Mouse (Mus musculus) cerebellum, adult 9-10 months (tissue): ENCODE data around the gene Rps19bp1.
A peak's percentile ranks its signal among the peaks of the same experiment; 100 is the strongest.

Source experiments
- DNase-seq: peaks from one replicate; pipeline ENCODE4 v3.0.0; 2022

Gene Rps19bp1

DNA sequence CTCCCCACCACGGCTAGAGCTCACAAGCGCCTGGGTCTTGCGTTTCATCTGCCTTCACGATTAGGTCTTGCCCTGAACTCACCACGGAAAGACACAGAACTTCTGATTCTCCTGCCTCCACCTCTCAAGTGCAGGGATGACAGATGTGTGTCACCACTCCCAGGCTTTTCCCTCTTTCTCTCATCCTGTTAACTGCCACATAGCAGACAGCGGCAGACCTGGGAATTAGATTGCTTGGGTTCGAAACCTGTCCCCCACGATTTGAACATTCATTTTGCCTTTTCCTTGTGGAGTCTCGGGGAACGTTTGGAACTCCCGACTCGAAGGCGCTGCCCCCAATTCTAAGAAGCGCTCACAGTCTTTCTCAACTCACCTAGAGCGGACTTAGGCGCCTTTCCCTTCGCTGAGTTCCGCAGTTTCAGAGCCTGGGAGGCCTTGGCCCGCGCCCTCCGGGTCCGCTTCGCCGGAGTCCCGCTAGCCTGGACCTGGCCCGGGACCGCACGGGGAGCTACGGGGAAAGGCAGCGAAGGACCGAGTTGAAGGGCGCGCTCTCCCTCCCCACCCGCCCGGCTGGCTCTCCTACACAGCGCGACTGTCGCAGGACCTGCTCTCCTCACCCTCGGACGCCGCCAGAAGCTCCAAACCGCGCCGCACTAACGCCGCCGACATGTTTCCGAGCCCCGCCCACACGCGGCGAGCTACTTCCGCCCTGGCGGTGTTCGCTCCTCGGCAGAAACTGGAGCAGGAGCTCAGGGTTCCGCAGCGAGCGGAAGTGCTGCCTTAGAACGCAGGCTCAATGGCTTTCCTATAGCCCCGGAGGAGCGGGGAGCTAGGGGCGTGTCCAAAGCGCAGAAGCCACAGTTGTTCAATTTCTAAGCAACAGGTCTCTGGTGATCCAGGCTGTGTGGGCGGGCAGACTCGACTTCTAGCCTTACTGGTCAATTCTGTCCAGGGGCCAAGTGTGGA lies at the start of gene Rps19bp1:
Rps19bp1 (minus strand) TSS at position 706 of the 966 bp plus-strand sequence.
- DNase-seq, result peak; percentile 84

- peak; percentile 73 for DNase-seq
Measured at GRCm38 (mm10) chr15:80306146-80306545, 42.0 kb upstream of the Rps19bp1 start.

- no peak for DNase-seq
Measured at GRCm38 (mm10) chr15:80304188-80304587, 40.1 kb upstream of the Rps19bp1 start.

- no peak for DNase-seq
Measured at GRCm38 (mm10) chr15:80303779-80304178, 39.7 kb upstream of the Rps19bp1 start.

- no peak for DNase-seq
Measured at GRCm38 (mm10) chr15:80297146-80297545, 33.0 kb upstream of the Rps19bp1 start.

DNA sequence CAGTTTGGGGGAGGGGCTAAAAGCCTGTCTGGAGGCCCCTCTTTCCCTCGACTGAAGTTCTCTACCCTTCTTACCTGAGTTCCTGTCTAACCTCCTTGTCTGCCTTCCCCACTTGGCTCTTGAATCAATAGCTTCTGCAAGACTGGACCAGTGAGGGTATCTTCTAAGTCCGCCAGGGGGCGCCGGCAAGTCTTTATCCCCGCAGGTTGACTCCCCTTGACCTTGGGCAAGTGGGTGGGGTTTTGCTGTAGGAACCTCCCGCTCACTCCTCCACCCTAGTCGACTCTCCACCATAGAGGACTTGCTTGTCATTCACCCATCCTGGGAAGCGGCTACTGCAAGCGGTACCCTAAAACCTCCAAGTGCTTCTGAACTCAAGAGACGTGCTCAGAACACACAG lies 25.3 kb upstream of the Rps19bp1 start:
- DNase-seq, result peak; percentile 88

DNA sequence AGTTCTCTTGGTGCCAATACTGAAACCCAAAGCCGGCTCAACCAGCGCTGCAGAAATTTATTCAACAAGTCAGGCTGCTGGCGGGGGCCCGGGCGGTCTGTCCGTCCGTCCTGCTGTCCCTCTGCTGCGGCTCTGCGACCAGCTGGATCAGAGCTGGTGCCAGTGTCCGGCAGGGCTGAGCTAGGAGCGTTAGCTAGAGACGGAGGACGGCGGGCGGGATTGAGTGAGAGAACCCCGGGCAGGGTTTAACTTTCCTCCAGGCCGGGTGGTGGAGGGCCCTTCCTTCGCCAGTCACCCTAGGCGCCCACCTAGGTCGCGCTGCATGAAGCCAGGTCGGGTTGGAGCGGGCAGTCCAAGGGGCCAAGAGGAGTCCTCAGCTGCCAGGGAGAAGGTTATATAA lies 23.9 kb upstream of the Rps19bp1 start:
- peak; percentile 73 for DNase-seq

GRCm38 (mm10) chr15:80286851-80287415 lies 22.8 kb upstream of the Rps19bp1 start, which contains the start of gene Cacna1i:
Cacna1i (plus strand) TSS chr15:80287238.
- peak; percentile 80 for DNase-seq

DNA sequence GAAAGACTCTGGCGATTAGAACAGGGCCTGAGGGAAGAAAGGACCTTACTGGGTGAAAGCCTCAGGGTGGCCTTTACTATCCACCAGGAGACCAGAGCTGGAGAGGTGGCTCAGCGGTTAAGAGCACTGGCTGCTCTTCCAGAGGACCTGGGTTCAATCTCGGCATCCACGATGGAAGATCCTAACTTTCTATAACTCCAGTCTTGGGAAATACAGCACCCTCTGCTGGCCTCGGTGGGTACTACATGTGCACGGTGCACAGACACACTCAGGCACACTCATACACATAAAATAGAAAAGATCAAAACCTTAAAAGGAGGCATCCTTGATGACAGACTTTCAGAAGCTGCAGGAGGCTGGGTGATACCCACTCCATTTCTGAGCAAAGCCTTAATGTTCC lies 16.5 kb upstream of the Rps19bp1 start:
- DNase-seq, result no peak

GRCm38 (mm10) chr15:80279053-80279452 lies 14.9 kb upstream of the Rps19bp1 start:
- DNase-seq, result no peak

DNA sequence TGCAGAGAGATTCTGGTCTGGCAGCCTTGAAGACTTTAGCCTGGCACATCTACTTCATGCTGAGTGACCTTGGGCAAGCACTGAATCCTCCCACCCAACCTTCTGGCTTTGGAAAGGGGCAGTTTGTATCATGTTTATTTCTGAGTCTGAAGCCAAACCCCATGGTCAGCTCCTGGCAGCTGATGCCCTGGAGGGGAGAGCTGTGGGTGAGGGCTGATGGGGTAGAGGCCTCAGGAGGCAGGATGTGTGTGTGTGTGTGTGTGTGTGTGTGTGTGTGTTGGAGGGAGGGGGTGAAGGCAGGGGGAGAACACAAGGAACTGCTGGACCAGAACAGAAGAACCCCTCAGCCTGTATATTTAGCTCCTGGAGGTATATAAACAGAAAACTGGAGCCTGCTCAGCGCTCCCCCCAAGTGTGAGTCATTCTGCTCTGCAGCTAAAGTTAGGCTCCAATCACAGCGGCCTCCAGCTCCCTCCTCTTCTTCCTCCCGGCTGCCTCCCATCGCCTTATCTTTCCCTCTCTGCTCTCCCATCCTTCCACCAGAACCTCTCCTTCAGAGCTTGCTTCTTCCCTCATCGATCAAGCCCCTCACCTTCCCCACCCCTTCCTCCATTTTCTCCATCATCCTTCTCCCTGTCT lies 14.1 kb upstream of the Rps19bp1 start:
- DNase-seq, result peak; percentile 82

GRCm38 (mm10) chr15:80277625-80278024 lies 13.5 kb upstream of the Rps19bp1 start:
- no peak for DNase-seq

- DNase-seq, result peak; percentile 72
Measured at GRCm38 (mm10) chr15:80277107-80277506, 13.0 kb upstream of the Rps19bp1 start.

DNA sequence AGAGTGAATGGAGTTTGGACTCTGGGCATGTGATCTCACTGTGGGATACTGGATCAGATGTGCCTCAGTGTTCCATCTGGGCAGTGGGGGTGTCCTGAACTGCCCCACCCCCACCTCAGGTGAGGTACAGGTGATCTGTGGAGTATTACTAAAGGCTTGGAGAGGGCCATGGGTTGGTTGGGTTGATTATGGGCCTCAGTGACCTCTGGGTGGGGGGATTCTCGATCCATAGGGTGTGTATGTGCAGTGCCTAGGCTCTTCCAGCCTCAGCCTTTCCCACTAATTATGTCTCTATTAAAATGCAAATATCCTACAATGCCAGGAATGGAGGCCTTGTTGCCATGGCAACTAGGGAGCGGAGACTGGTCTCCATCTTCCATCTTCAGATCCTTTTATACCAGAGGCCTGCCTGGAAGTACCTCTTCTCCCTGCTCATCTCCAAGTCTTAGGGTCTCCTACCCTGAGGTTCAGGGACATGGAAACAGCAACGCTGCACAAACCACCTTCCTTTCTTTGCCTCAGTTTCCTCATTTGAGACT lies 7.8 kb upstream of the Rps19bp1 start:
- no peak for DNase-seq

DNA sequence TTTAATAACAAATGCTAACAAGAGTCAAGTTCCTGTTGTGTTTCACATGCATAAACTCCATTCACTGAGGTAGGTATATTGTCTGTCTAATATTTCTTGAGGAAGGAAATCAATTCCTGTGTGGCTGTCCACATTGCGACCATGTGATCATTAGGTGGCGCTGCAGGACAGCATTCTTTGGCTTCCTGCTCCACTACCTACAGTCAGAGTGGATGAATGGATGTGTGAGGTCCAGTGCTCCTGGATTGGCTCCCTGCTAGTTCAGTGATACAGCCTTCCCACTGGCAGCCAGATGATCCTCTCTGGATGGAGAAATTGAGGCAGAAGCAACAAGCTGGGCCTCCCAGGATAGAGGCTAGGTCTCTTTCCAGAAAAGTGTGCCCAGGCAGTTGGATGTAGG lies 2.2 kb upstream of the Rps19bp1 start:
- DNase-seq, result peak; percentile 93

DNA sequence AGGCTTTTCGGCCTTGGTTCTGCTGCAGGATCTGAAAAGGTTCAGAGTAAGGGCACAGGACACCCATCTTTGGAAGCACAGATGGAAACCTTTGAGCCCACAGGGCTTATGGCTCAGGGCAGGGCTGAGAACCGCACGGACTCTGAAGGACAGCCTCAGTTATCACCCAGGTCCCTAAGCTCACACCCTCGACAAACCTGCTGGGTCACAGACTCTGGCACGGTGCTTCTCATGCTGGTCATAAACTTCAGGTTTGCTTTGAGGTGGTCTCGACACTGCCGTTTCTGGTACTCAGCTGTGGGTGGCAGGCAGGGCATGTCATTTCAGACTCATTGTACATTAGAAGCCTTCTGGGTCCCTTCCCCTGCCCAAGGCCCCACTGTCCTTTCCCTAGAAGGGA lies 3.0 kb downstream of the Rps19bp1 start:
- DNase-seq, result no peak

DNA sequence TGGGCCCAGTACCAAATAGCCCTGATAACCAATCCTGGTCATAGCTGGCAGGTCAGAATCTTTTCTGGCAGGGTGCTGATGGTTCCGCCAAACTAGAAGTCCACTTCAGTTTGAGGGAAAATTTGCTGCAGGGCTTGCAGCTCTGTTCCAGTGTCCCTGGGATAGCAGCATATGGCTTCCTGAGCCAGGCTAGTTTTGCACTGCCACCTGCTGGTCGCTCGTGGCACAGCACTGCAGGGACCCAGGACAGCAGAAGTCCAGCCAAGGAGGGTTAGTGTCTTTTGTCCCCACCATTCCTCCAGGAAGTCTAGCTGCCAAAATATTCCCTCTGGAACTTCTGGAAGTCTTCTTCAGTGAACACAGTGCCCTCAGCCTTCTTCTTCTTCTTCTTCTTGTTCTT lies 3.4 kb downstream of the Rps19bp1 start:
- peak; percentile 92 for DNase-seq

- DNase-seq, result no peak
Measured at GRCm38 (mm10) chr15:80259406-80260045, 4.6 kb downstream of the Rps19bp1 start.

GRCm38 (mm10) chr15:80258240-80259170 lies 5.6 kb downstream of the Rps19bp1 start:
- no peak for DNase-seq

GRCm38 (mm10) chr15:80257602-80258239 lies 6.4 kb downstream of the Rps19bp1 start:
- peak; percentile 77 for DNase-seq
